Mouse (Mus musculus): ENCODE measurements at regions not wholly inside any gene's neighbourhood (a gene's known extent, or its start where the extent isn't known, plus 50 kb on each side); places are given as distances from the start of the nearest gene placed in this dataset.

DNA sequence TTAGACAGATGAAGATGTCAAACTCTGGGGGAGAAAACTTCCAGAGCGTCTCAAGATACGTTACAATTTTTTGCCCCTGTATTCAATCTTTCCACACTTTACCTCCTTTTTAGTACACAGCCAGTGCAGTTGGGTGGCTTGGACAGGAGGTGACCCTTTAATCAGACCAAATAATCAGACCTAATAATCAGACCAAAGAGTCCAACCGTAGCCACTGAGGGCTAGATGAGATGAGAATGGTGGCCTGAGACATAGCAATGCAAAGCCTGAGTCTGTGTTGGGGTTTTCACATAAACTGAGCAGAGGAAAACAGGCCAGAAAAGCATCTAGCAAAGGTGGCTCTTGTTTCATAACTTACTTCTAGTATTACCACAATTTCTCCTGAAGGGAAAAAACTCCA is 1169.1 kb downstream of the A830018L16Rik start:
- TF ChIP-seq FOSL1 (IDR thresholded peaks at IDR 0.05; ENCODE audit: insufficient read depth, low read length, poor library complexity, severe bottlenecking) (no peak), CTCF (IDR thresholded peaks at IDR 0.05; ENCODE audit: control insufficient read depth, insufficient read depth, insufficient read length) (no peak), CEBPB (IDR thresholded peaks at IDR 0.05; ENCODE audit: low read depth) (no peak), MYOG (IDR thresholded peaks at IDR 0.05; ENCODE audit: control insufficient read depth, extremely low read depth, insufficient read length) (no peak)

Measured in C2C12 (cell line).